Mouse (Mus musculus): ENCODE measurements around the gene Vmn1r116.
"Not testable (repeated sequence)": the region's sequence is repeated elsewhere in the genome, so short reads cannot be mapped to it uniquely, and the experiment has no call there.

Gene Vmn1r116

GRCm38 (mm10) chr7:20871956-20872355 lies at the start of gene Vmn1r116:
Gene Vmn1r116 (plus strand): TSS chr7:20872256.
- DNase-seq (ENCODE audit: low spot score in 2 of 2) = not testable (repeated sequence)

GRCm38 (mm10) chr7:20844885-20845284 lies 27.2 kb upstream of the Vmn1r116 start, which contains the start of gene Vmn1r115:
Gene Vmn1r115 (minus strand): TSS chr7:20844985.
- DNase-seq (ENCODE audit: low spot score in 2 of 2) = not testable (repeated sequence)

GRCm38 (mm10) chr7:20884021-20884420 lies 12.0 kb downstream of the Vmn1r116 start, which contains the start of gene Vmn1r117:
Gene Vmn1r117 (minus strand): TSS chr7:20884121.
- not testable (repeated sequence) for DNase-seq (ENCODE audit: low spot score in 2 of 2)

GRCm38 (mm10) chr7:20912247-20912646 lies 40.2 kb downstream of the Vmn1r116 start, which contains the start of gene Vmn1r118:
Gene Vmn1r118 (minus strand): TSS chr7:20912347.
- DNase-seq (ENCODE audit: low spot score in 2 of 2) = not testable (repeated sequence)

All from cerebellum, postnatal 4 days (tissue).